Mouse (Mus musculus): ENCODE data around the gene Ubtd2. TPM values are rescaled to one million over a fixed set of nuclear protein-coding genes. Genes with fewer than 3 reads are reported as not detected.

Gene Ubtd2
- polyA plus RNA-seq, 1 experiment from 2014 or later, result 25.1 TPM

GRCm38 (mm10) chr11:32445135-32445534 is 10.0 kb upstream of the Ubtd2 start:
- Histone ChIP-seq H3K4me3 (ENCODE audit: low read depth, low read length) (no peak overlapping the region), H3K9me3 (ENCODE audit: low read length) (no peaks in the 10 kb centered on the region), H3K36me3 (ENCODE audit: insufficient read depth, low read length) (no peaks in the 10 kb centered on the region), H3K27me3 (replicated peaks; ENCODE audit: insufficient read depth, low read length) (no peaks in the 10 kb centered on the region), H3K4me2 (replicated peaks; ENCODE audit: low read depth, low read length) (no peak overlapping the region), H3K27ac (ENCODE audit: low read length) (no peak overlapping the region), H3K9ac (replicated peaks; ENCODE audit: low read depth) (no peak overlapping the region), H3K4me1 (ENCODE audit: insufficient read depth, low read depth, low read length) (no peaks in the 10 kb centered on the region)
- ATAC-seq (no peak), DNase-seq (ENCODE audit: low spot score) (no peak)
- TF ChIP-seq EP300 (IDR thresholded peaks at IDR 0.05) (no peak), CTCF (IDR thresholded peaks at IDR 0.05) (no peak)
- 79% methylated on average over 1 of the region's 1 CpGs for WGBS

- no peak for ATAC-seq
- peak; percentile 20 for DNase-seq (ENCODE audit: low spot score)
These were observed 9.4 kb upstream of the Ubtd2 start for GRCm38 (mm10) chr11:32445637-32446226.

GRCm38 (mm10) chr11:32450216-32450615 is 5.0 kb upstream of the Ubtd2 start:
- peak; percentile 89 for DNase-seq (ENCODE audit: low spot score)
- WGBS, result 0% methylated on average over 1 of the region's 1 CpGs
- Histone ChIP-seq H3K27ac (ENCODE audit: low read length) (no peak overlapping the region), H3K4me2 (replicated peaks; ENCODE audit: low read depth, low read length) (no peak overlapping the region), H3K4me3 (ENCODE audit: low read depth, low read length) (no peak overlapping the region), H3K9ac (replicated peaks; ENCODE audit: low read depth) (no peak overlapping the region), H3K9me3 (ENCODE audit: low read length) (no peaks in the 10 kb centered on the region), H3K36me3 (ENCODE audit: insufficient read depth, low read length) (no peaks in the 10 kb centered on the region), H3K27me3 (replicated peaks; ENCODE audit: insufficient read depth, low read length) (no peaks in the 10 kb centered on the region), H3K4me1 (ENCODE audit: insufficient read depth, low read depth, low read length) (no peaks in the 10 kb centered on the region)
- ATAC-seq, result no peak
- TF ChIP-seq EP300 (IDR thresholded peaks at IDR 0.05) (no peak), CTCF (IDR thresholded peaks at IDR 0.05) (peak; percentile 91)

More at GRCm38 (mm10) chr11:32445637-32446226, 9.4 kb upstream of the Ubtd2 start:
- H3K27me3 ChIP-seq (replicated peaks; ENCODE audit: insufficient read depth, low read length), result no peaks in the 10 kb centered on the region
- H3K27ac ChIP-seq (ENCODE audit: low read length), result no peak overlapping the region
- TF ChIP-seq EP300 (IDR thresholded peaks at IDR 0.05) (0 out of 2 replicates have a peak, but pooled peaks have one; percentile 12), CTCF (IDR thresholded peaks at IDR 0.05) (no peak)
- H3K4me3 ChIP-seq (ENCODE audit: low read depth, low read length), result no peak overlapping the region
- H3K9ac ChIP-seq (replicated peaks; ENCODE audit: low read depth), result no peak overlapping the region
- no peak overlapping the region for H3K4me2 ChIP-seq (replicated peaks; ENCODE audit: low read depth, low read length)
- no peaks in the 10 kb centered on the region for H3K9me3 ChIP-seq (ENCODE audit: low read length)
- no peaks in the 10 kb centered on the region for H3K36me3 ChIP-seq (ENCODE audit: insufficient read depth, low read length)
- no peaks in the 10 kb centered on the region for H3K4me1 ChIP-seq (ENCODE audit: insufficient read depth, low read depth, low read length)
- 59% methylated on average over 6 of the region's 6 CpGs for WGBS

GRCm38 (mm10) chr11:32451306-32451705 is 3.9 kb upstream of the Ubtd2 start:
- Histone ChIP-seq H3K9ac (replicated peaks; ENCODE audit: low read depth) (no peak overlapping the region), H3K4me2 (replicated peaks; ENCODE audit: low read depth, low read length) (no peak overlapping the region), H3K36me3 (ENCODE audit: insufficient read depth, low read length) (no peaks in the 10 kb centered on the region), H3K4me3 (ENCODE audit: low read depth, low read length) (no peak overlapping the region), H3K9me3 (ENCODE audit: low read length) (no peaks in the 10 kb centered on the region), H3K4me1 (ENCODE audit: insufficient read depth, low read depth, low read length) (no peaks in the 10 kb centered on the region; the same call in 1 of the 2 replicates), H3K27ac (ENCODE audit: low read length) (no peak overlapping the region), H3K27me3 (replicated peaks; ENCODE audit: insufficient read depth, low read length) (no peaks in the 10 kb centered on the region)
- ATAC-seq (no peak), DNase-seq (ENCODE audit: low spot score) (no peak)
- TF ChIP-seq EP300 (IDR thresholded peaks at IDR 0.05), result no peak
- no peak for TF ChIP-seq CTCF (IDR thresholded peaks at IDR 0.05)
- 88% methylated on average over 6 of the region's 6 CpGs for WGBS

- 93% methylated on average over 4 of the region's 4 CpGs for WGBS
- no peak for ATAC-seq
- no peak overlapping the region for H3K27ac ChIP-seq (ENCODE audit: low read length)
- no peaks in the 10 kb centered on the region for H3K9me3 ChIP-seq (ENCODE audit: low read length)
- no peak overlapping the region for H3K9ac ChIP-seq (replicated peaks; ENCODE audit: low read depth)
- no peak overlapping the region for H3K4me2 ChIP-seq (replicated peaks; ENCODE audit: low read depth, low read length)
- no peaks in the 10 kb centered on the region; the same call in 1 of the 2 replicates for H3K4me1 ChIP-seq (ENCODE audit: insufficient read depth, low read depth, low read length)
- H3K4me3 ChIP-seq (ENCODE audit: low read depth, low read length), result no peak overlapping the region
- H3K36me3 ChIP-seq (ENCODE audit: insufficient read depth, low read length), result no peaks in the 10 kb centered on the region
- H3K27me3 ChIP-seq (replicated peaks; ENCODE audit: insufficient read depth, low read length), result no peaks in the 10 kb centered on the region
- TF ChIP-seq EP300 (IDR thresholded peaks at IDR 0.05) (no peak), CTCF (IDR thresholded peaks at IDR 0.05) (no peak)
- DNase-seq (ENCODE audit: low spot score), result no peak
These were observed 2.4 kb upstream of the Ubtd2 start for GRCm38 (mm10) chr11:32452745-32453144.

- Histone ChIP-seq H3K4me3 (ENCODE audit: low read depth, low read length) (no peak overlapping the region), H3K9me3 (ENCODE audit: low read length) (no peaks in the 10 kb centered on the region), H3K36me3 (ENCODE audit: insufficient read depth, low read length) (no peaks in the 10 kb centered on the region), H3K27me3 (replicated peaks; ENCODE audit: insufficient read depth, low read length) (no peaks in the 10 kb centered on the region), H3K4me2 (replicated peaks; ENCODE audit: low read depth, low read length) (no peak overlapping the region), H3K4me1 (ENCODE audit: insufficient read depth, low read depth, low read length) (no peaks in the 10 kb centered on the region; the same call in 1 of the 2 replicates), H3K9ac (replicated peaks; ENCODE audit: low read depth) (no peak overlapping the region), H3K27ac (ENCODE audit: low read length) (no peak overlapping the region)
- TF ChIP-seq EP300 (IDR thresholded peaks at IDR 0.05) (no peak), CTCF (IDR thresholded peaks at IDR 0.05) (no peak)
- ATAC-seq (no peak), DNase-seq (ENCODE audit: low spot score) (peak; percentile 56)
- 64% methylated on average over 8 of the region's 8 CpGs for WGBS
These were observed 1.7 kb upstream of the Ubtd2 start for GRCm38 (mm10) chr11:32453353-32453915.

Data from lung, postnatal 0 days (tissue).